Mouse (Mus musculus) intestine, embryonic 15.5 days (tissue): Measurements from ENCODE around the gene Rftn1. TPM values are rescaled to one million over a fixed set of nuclear protein-coding genes. Genes with fewer than 3 reads are reported as not detected.
"Not testable (repeated sequence)": the region's sequence is repeated elsewhere in the genome, so short reads cannot be mapped to it uniquely, and the experiment has no call there.

Experiments
- ATAC-seq: fragments of 200-750 bp; cut with Nextera tagmentation; 2 replicates; pipeline ENCODE4 v1.8.0; 2017; ENCODE audit warnings: moderate TSS enrichment, moderate library complexity
- H3K27ac ChIP-seq: fragments of 300-500 bp; sonication (generic); 2 replicates; pipeline ENCODE4 v1.5.1; 2015; ENCODE audit warnings: mild to moderate bottlenecking, inconsistent platforms
- H3K27me3 ChIP-seq: fragments of 300-500 bp; sonication (generic); replicated peaks from 2 replicates; pipeline ENCODE4 v1.6.1; 2015; ENCODE audit warnings: inconsistent platforms
- H3K36me3 ChIP-seq: fragments of 300-500 bp; sonication (generic); 2 replicates; pipeline ENCODE4 v1.6.1; 2015; ENCODE audit warnings: inconsistent platforms
- H3K4me1 ChIP-seq: fragments of 300-500 bp; sonication (generic); replicated peaks from 2 replicates; pipeline ENCODE4 v1.6.1; 2015; ENCODE audit warnings: inconsistent platforms
- H3K4me2 ChIP-seq: fragments of 300-500 bp; sonication (generic); replicated peaks from 2 replicates; pipeline ENCODE4 v1.6.1; 2015; ENCODE audit warnings: mild to moderate bottlenecking, inconsistent platforms
- H3K4me3 ChIP-seq: fragments of 300-500 bp; sonication (generic); replicated peaks from 2 replicates; pipeline ENCODE4 v1.5.1; 2015; ENCODE audit warnings: inconsistent platforms
- H3K9ac ChIP-seq: fragments of 300-500 bp; sonication (generic); 2 replicates; pipeline ENCODE4 v1.6.1; 2015; ENCODE audit warnings: inconsistent platforms
- H3K9me3 ChIP-seq: fragments of 300-500 bp; sonication (generic); 2 replicates; pipeline ENCODE4 v1.6.1; 2016; ENCODE audit warnings: inconsistent platforms
- WGBS: fragments of 180-500 bp; shearing (Covaris S2); methylation state at CpG from one replicate; pipeline ENCODE4 v1.1.7; 2015; 5-methylcytosine and 5-hydroxymethylcytosine counted together
- polyA plus RNA-seq: library from polyadenylated mRNA; unstranded; fragments of >200 nt; fragmentation: Nextera tagmentation; extraction: Ambion mirVana; gene quantifications from 2 replicates; pipeline ENCODE4 v1.2.1, GENCODE M21; 2015

The Rftn1 gene
- polyA plus RNA-seq, 1 experiment from 2014 or later = 10.1 TPM

DNA sequence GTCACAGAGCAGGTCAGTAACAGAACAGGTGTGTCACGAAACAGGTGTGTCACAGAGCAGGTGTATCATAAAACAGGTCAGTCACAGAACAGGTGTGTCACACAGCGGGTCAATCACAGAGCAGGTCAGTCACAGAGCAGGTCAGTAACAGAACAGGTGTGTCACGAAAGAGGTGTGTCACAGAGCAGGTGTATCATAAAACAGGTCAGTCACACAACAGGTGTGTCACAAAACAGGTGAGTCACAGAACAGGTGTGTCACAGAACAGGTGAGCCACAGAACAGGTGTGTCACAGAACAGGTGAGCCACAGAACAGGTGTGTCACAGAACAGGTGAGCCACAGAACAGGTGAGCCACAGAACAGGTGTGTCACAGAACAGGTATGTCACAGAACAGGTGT is 74.8 kb downstream of the Rftn1 start:
- H3K27me3 ChIP-seq, H3K36me3 ChIP-seq, H3K4me1 ChIP-seq, H3K9me3 ChIP-seq, H3K27ac ChIP-seq, H3K4me3 ChIP-seq, H3K4me2 ChIP-seq, ATAC-seq, H3K9ac ChIP-seq: not testable (repeated sequence)
- 92% methylated on average over 3 of the region's 3 CpGs for WGBS

DNA sequence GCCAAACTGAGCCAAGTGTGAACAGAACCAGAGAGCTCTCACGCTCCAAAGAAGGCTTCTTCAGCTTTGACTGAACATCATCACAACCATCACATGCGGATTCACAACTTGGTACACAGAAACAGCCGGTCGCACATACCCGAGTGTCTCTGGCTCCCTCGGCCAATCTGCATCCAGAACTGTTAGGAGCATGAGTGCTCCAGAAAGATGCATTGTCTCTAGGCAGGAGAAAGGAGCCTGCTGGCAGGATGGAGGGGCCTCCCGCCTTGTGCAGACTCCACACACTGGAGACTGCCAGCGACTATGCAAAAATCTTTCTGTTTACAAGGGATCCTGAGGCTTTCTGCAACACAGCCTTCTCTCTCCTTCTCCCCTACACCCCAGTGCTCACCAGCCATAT is 75.8 kb downstream of the Rftn1 start:
- H3K36me3 ChIP-seq = no peaks in the 10 kb centered on the region
- no peaks in the 10 kb centered on the region for H3K9me3 ChIP-seq
- H3K4me2 ChIP-seq = no peak overlapping the region
- no peaks in the 10 kb centered on the region for H3K4me1 ChIP-seq
- no peak overlapping the region for H3K4me3 ChIP-seq
- H3K9ac ChIP-seq = no peak overlapping the region
- ATAC-seq = no peak
- 81% methylated on average over 8 of the region's 8 CpGs for WGBS
- no peaks in the 10 kb centered on the region for H3K27me3 ChIP-seq
- H3K27ac ChIP-seq = no peak overlapping the region

DNA sequence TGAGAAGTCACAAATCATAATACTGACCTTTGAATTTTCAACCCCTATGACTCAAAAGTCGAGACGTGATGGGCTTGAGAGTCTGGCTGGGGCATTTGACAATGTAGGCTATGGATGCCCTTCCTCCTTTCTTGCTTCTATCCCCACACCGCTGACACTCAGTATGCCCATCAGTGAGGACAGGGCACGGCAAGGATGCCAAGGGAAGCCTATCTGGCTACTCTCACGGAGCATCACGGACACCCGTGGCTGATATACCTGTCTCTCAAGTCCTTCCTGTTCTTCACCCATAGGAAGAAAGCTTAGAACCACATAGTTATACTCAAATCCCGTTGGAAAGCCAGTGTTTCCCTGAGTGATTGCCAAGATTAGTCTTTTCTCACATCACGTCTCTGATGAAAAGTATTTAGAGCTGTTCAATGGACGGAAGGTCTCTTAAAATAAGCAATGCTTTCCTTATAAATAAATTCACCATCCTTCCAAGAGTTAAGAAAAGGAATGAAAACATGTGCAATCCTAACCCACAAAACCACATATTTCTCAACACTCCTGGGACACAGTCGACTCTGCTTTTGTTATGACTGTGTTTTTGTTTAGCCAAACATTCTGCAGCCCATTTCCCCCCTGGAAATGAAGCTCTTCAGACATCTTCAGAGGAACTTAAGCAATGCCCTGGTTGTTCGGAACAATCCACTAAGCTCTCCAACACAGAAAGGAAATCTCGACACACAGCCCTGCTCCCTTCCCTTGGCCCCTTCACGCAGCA is 79.6 kb downstream of the Rftn1 start:
- no peaks in the 10 kb centered on the region for H3K9me3 ChIP-seq
- H3K9ac ChIP-seq = no peak overlapping the region

DNA sequence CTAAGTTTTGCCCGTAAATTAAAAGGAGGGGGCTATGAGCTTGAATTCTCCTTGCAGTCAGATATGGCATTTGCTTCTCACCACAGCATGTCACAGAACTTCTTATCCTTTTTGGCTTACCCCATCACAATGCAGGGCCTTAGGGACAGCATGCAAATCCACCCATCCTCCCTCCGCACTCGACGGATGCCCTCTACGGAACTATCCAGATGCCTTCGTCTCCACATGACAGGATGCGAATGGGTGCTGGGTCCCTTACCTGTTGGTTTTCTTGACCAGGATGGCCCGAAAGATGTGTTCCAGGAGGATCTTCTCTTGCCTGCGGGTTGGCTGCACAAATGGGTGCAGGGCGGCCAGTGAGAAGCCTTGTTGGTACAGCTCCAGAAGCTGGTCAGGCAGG is 83.7 kb downstream of the Rftn1 start:
- H3K9ac ChIP-seq = no peak overlapping the region
- H3K27ac ChIP-seq = no peak overlapping the region
- H3K36me3 ChIP-seq = no peaks in the 10 kb centered on the region
- no peak for ATAC-seq
- H3K4me3 ChIP-seq = no peak overlapping the region
- no peaks in the 10 kb centered on the region for H3K9me3 ChIP-seq
- H3K27me3 ChIP-seq = no peaks in the 10 kb centered on the region
- H3K4me2 ChIP-seq = no peak overlapping the region
- no peaks in the 10 kb centered on the region for H3K4me1 ChIP-seq
- WGBS = 96% methylated on average over 10 of the region's 10 CpGs

More for the DNA sequence above, 79.6 kb downstream of the Rftn1 start:
- no peak overlapping the region for H3K4me2 ChIP-seq
- no peak for ATAC-seq
- no peak overlapping the region for H3K4me3 ChIP-seq
- H3K36me3 ChIP-seq = no peaks in the 10 kb centered on the region
- H3K27me3 ChIP-seq = no peaks in the 10 kb centered on the region
- H3K4me1 ChIP-seq = no peaks in the 10 kb centered on the region
- 68% methylated on average over 14 of the region's 14 CpGs for WGBS
- no peak overlapping the region for H3K27ac ChIP-seq

DNA sequence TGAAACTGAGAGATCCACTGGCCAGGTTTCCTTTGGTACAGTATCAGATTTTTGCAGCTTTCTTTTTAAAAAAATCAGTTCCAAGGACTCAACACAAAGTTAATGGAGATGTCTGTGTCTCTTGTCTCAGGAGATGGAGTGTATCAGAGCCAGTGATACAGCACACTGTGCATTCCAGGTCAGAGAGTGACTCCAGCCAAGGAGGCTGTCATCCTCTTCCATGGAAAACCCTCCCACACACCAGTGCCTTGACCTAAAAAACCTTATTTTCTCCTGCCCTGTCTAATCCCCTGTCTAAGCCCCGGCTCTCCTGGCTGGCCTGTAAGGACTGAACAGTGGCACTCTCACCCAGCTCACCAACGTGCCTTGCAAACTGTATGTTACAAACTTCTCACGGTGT is 86.3 kb downstream of the Rftn1 start:
- 76% methylated on average over 3 of the region's 3 CpGs for WGBS
- ATAC-seq = no peak
- Histone ChIP-seq H3K9ac (no peak overlapping the region), H3K4me3 (no peak overlapping the region), H3K36me3 (no peaks in the 10 kb centered on the region), H3K27me3 (no peaks in the 10 kb centered on the region), H3K27ac (no peak overlapping the region), H3K4me2 (no peak overlapping the region), H3K9me3 (no peaks in the 10 kb centered on the region), H3K4me1 (no peaks in the 10 kb centered on the region)

DNA sequence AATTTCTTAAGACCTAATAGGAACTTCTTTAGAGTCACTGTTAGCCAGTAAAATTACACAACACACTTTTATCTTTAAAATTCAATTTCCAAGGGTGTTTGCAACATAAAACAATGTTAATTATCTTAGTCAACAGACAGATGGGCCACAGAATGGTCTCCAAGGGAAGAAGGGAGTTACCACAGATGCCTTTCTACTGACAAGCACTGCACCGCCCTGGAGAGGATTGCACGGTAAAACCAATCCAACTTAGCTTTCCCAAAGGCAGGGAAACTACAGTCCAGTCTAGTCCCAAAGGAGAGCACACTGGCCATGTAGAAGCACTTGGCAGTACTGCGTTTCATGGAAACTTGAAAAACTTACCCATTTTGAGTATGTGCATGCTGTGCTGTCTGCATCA is 89.1 kb downstream of the Rftn1 start:
- no peak for ATAC-seq
- Histone ChIP-seq H3K27me3 (no peaks in the 10 kb centered on the region), H3K9me3 (no peaks in the 10 kb centered on the region), H3K9ac (no peak overlapping the region), H3K4me2 (no peak overlapping the region), H3K4me3 (no peak overlapping the region), H3K27ac (no peak overlapping the region), H3K36me3 (no peaks in the 10 kb centered on the region), H3K4me1 (no peaks in the 10 kb centered on the region)
- whole genome bisulfite sequencing = 94% methylated on average over 3 of the region's 3 CpGs

DNA sequence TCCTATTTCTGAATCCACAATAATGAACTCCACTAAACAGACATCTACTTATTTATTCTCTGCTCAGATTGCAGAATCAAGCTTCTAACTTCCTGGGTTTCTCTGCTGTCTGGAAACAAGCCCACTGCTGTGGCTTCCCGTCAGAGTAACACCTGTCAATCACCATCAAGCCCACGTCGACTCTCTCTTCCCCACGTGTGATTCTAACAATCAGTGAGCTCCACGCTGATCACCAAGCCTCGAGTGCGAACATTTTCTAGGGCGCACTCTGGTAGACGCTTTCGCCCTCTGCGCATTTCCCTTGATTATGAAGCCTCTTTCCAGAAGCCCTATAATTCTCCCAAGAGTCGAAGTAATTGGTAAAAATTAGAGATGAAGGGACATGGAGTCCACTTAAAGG is 90.4 kb downstream of the Rftn1 start:
- no peak for ATAC-seq
- H3K27me3 ChIP-seq = no peaks in the 10 kb centered on the region
- no peak overlapping the region for H3K4me3 ChIP-seq
- no peaks in the 10 kb centered on the region for H3K36me3 ChIP-seq
- no peak overlapping the region for H3K4me2 ChIP-seq
- H3K9ac ChIP-seq = no peak overlapping the region
- 73% methylated on average over 12 of the region's 12 CpGs for WGBS
- no peaks in the 10 kb centered on the region for H3K9me3 ChIP-seq
- no peaks in the 10 kb centered on the region for H3K4me1 ChIP-seq
- H3K27ac ChIP-seq = no peak overlapping the region

DNA sequence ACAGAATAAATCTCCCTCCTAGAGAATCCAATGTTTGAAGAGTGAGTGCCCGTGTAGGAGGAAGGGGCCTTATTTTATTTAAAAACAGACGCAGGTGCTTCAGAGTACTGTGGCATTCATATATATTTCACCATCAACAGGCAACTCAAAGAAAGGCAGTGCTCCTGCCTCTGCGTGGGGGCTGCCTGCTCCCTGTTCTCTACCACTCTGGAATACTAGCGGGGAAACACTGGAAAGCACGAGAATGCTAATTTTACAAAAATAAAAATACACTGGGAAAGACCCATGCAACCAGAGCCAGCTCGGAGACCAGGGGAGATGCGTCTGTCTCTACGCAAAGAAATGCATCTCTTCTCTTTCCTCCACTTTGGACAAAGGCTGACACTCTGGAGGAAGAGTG is 91.1 kb downstream of the Rftn1 start:
- Histone ChIP-seq H3K4me2 (no peak overlapping the region), H3K4me1 (no peaks in the 10 kb centered on the region), H3K36me3 (no peaks in the 10 kb centered on the region), H3K9me3 (no peaks in the 10 kb centered on the region), H3K4me3 (no peak overlapping the region), H3K27ac (no peak overlapping the region), H3K9ac (no peak overlapping the region), H3K27me3 (no peaks in the 10 kb centered on the region)
- 55% methylated on average over 8 of the region's 8 CpGs for WGBS
- no peak for ATAC-seq

DNA sequence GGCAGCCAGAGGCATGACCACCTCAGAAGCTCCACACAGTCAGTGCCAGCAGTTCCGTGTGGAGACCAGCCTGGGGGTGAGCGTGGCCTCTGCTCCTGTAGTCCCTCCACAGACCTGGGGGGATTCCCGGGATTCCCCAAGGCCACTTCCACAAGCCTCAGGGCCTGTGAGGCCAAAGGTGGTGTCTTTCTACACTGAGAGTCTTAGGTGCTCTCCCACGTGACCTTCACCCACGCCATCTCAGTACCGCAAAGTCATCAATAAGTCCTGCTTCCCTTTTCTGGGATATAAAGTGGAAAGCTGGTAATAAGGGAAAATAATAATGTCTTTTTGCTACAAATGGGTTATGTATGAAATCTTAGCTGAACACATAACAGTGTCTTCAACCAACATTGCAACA is 92.2 kb downstream of the Rftn1 start:
- Histone ChIP-seq H3K4me3 (no peak overlapping the region), H3K36me3 (no peaks in the 10 kb centered on the region), H3K27me3 (no peaks in the 10 kb centered on the region), H3K9ac (no peak overlapping the region), H3K9me3 (no peaks in the 10 kb centered on the region), H3K27ac (no peak overlapping the region), H3K4me1 (no peaks in the 10 kb centered on the region), H3K4me2 (no peak overlapping the region)
- ATAC-seq = no peak
- 89% methylated on average over 6 of the region's 6 CpGs for WGBS

DNA sequence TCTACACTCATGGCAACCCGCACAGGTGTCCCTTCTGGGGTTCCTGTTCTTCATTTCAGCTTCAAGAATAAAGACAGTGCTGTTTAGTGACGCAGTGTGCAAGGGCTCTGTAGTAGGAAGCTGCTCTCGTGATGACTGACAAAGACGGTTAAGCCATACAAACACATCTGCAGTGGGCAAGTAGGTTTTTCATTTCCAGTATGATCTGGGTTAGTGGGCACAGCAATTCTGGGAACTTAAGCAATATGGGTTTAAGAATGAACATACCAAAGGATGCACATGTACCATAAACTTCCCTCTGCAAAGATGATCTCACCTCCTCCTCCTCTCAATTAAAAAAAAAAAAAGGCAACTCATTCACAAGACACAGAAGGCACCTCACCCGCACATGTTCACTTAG is 92.6 kb downstream of the Rftn1 start:
- 83% methylated on average over 5 of the region's 5 CpGs for WGBS
- no peak overlapping the region for H3K4me2 ChIP-seq

DNA sequence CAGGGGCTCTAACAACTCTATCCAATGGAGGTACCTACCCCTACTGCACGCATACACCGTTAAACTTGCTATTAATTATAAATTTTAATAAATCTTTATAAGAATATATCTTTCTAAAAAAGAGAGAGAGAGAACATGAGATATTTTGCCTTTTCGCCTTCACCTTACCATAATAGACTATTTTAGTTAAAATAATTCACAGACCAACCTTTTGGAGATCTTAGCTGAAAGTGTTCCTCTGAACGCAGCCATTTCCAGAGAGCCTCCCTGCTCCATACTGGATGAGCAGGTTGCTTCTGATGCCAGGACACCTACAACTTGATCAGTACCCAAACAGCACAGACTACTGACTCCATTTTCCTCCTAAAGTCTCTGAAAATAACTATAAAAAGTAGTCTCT is 94.2 kb downstream of the Rftn1 start:
- Histone ChIP-seq H3K27ac (no peak overlapping the region), H3K4me2 (no peak overlapping the region), H3K27me3 (no peaks in the 10 kb centered on the region), H3K4me3 (no peak overlapping the region), H3K9ac (no peak overlapping the region), H3K4me1 (no peaks in the 10 kb centered on the region), H3K36me3 (no peaks in the 10 kb centered on the region), H3K9me3 (no peaks in the 10 kb centered on the region)
- WGBS = 93% methylated on average over 4 of the region's 4 CpGs
- ATAC-seq = no peak

More for the DNA sequence above, 92.6 kb downstream of the Rftn1 start:
- Histone ChIP-seq H3K4me1 (no peaks in the 10 kb centered on the region), H3K27ac (no peak overlapping the region), H3K27me3 (no peaks in the 10 kb centered on the region), H3K9ac (no peak overlapping the region), H3K4me3 (no peak overlapping the region), H3K36me3 (no peaks in the 10 kb centered on the region), H3K9me3 (no peaks in the 10 kb centered on the region)
- no peak for ATAC-seq

DNA sequence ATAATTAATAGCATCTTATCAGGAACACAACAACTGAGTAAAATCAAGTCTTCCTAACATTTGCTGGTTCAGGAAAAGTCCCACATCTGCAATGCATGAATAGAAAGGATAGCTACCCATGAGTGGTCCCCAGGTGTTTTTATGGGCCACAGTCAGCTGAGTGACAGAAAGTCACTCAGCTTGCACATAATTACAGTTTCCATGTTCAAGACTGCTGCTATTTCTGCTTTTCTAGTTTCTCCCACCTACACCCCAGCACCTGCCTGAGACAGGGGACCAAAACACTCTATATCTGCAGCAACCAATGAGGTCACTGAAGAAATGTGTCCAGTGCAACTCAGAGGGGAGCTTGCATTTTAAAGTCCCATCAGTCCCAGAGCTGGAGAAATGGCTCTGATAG is 95.9 kb downstream of the Rftn1 start:
- H3K9ac ChIP-seq = no peak overlapping the region
- H3K9me3 ChIP-seq = no peaks in the 10 kb centered on the region
- H3K36me3 ChIP-seq = no peaks in the 10 kb centered on the region
- no peak for ATAC-seq
- H3K4me3 ChIP-seq = no peak overlapping the region
- no peaks in the 10 kb centered on the region for H3K4me1 ChIP-seq
- no peak overlapping the region for H3K27ac ChIP-seq
- no peak overlapping the region for H3K4me2 ChIP-seq
- H3K27me3 ChIP-seq = no peaks in the 10 kb centered on the region

DNA sequence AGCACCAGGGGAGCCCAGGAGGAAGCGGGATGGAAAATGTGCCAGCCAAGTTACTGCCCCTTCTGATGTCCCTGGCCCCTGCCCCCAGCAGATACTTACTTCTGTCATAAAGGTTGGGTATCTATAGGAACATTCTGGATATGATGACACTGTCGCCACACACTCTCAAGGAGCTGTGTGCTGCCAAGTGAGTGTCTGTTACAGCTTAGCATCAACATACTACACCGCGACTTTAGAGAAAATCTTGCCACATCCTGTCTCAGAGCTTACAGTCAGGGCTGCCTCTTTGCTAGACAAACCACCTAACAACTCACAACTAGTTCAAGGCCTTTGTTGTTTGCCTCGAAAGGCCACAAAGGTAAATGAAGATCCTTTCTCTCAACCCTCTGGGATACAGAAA is 96.4 kb downstream of the Rftn1 start:
- H3K36me3 ChIP-seq = no peaks in the 10 kb centered on the region
- 77% methylated on average over 5 of the region's 5 CpGs for whole genome bisulfite sequencing
- ATAC-seq = no peak
- H3K9me3 ChIP-seq = no peaks in the 10 kb centered on the region
- H3K9ac ChIP-seq = no peak overlapping the region
- no peaks in the 10 kb centered on the region for H3K27me3 ChIP-seq
- H3K27ac ChIP-seq = no peak overlapping the region
- no peak overlapping the region for H3K4me2 ChIP-seq
- no peaks in the 10 kb centered on the region for H3K4me1 ChIP-seq
- no peak overlapping the region for H3K4me3 ChIP-seq
